Mouse (Mus musculus) thymus, adult 2 months (tissue): Measurements from ENCODE around the gene Soga1.

ENCODE experiments used
- CTCF ChIP-seq: fragments of 200-500 bp; IDR thresholded peaks from 2 replicates; pipeline ENCODE4 v1.5.1; 2012; ENCODE audit warnings: mild to moderate bottlenecking, control low read depth, low read length, moderate library complexity, borderline replicate concordance; ENCODE audit not compliant: control insufficient read depth, poor library complexity, insufficient read depth; ENCODE audit errors: extremely low read depth
- POLR2A ChIP-seq: fragments of 200-500 bp; IDR thresholded peaks from 2 replicates; pipeline ENCODE4 v1.6.1; 2012; ENCODE audit warnings: mild to moderate bottlenecking, low read length, control low read depth, moderate library complexity; ENCODE audit not compliant: control insufficient read depth, poor library complexity, insufficient read depth; ENCODE audit errors: extremely low read depth

DNA sequence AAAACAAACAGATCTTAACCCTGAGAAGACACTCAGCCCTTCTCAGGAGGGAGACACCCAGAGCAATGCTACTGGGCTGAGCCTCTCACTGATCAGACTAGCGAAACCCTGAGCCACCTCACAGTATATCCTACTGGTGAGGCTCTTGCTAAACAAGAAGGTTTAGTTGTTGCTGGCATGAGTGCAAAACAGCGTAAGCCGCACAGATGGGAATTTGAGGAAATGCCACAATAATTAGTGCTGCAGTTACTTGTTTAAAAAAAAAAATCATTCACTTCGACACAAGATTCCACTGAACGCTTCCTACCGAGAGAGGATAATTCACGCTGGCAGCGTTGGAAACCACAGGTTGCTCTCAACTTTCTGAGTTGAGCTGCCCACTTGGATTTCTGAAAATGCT is 35.5 kb downstream of the Soga1 start:
- TF ChIP-seq CTCF (no peak), POLR2A (no peak)
